In the genomic region with DNA sequence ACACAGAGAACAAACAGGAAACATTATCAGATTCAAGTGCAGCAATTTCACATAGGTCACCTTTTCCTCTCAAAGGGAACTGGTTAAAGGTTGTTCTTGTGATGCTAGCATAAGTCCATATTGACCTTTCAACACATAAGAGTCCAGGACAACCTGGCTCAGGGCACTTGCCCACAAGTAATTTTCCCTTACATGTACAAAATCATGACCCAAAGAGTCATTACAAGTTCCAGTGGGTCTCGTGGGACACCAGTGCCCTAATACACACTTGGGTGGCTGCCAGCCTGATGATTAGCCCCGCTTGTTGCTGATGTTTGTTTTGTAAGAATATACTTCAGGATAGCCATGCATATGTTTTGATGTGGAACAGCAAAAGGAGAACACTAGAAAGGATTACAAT, we compare ENCODE assay signal across 15 mouse cellular contexts.
DNase-seq lines count a peak whose midpoint lies in the region; ATAC-seq and TF ChIP-seq lines count a peak whose summit lies in the region.
"Had no signal": no experiment of that assay in that cellular context is flagged by ENCODE, and none has a peak within 500 bp of the region (broad histone marks: within the 10 kb centered on the region; RNA-seq: fewer than 3 reads in every experiment).

No protein-coding gene starts in this region.

- no peak overlapping the region for H3K27ac ChIP-seq in heart, embryonic 10.5 days
- no peak overlapping the region for H3K27ac ChIP-seq in lung, embryonic 14.5 days (ENCODE audit: low read depth)
- no peak overlapping the region for H3K27ac ChIP-seq in stomach, postnatal 0 days (replicated peaks)
- H3K27ac ChIP-seq: forebrain, embryonic 13.5 days; gastrocnemius, adult 2 months; midbrain, embryonic 12.5 days had no signal

- H3K4me1 ChIP-seq in heart, embryonic 10.5 days = 0 out of 2 replicates have a peak, but pooled peaks cover 4% of the 10 kb centered on the region
- H3K4me1 ChIP-seq in lung, embryonic 14.5 days (ENCODE audit: insufficient read depth) = no peaks in the 10 kb centered on the region
- no peaks in the 10 kb centered on the region; the same call in 1 of the 2 replicates for H3K4me1 ChIP-seq in stomach, postnatal 0 days (replicated peaks; ENCODE audit: control insufficient read depth, insufficient read depth)

- H3K36me3 ChIP-seq in heart, embryonic 10.5 days = no peaks in the 10 kb centered on the region
- H3K36me3 ChIP-seq in lung, embryonic 14.5 days (ENCODE audit: insufficient read depth) = no peaks in the 10 kb centered on the region
- H3K36me3 ChIP-seq in stomach, postnatal 0 days (ENCODE audit: control insufficient read depth, insufficient read depth, low read length) = no peaks in the 10 kb centered on the region
- H3K36me3 ChIP-seq: midbrain, embryonic 12.5 days had no signal

- H3K27me3 ChIP-seq in heart, embryonic 10.5 days (ENCODE audit: insufficient read depth, poor library complexity, severe bottlenecking) = no peaks in the 10 kb centered on the region
- no peaks in the 10 kb centered on the region for H3K27me3 ChIP-seq in lung, embryonic 14.5 days (ENCODE audit: insufficient read depth, low read length)
- no peaks in the 10 kb centered on the region for H3K27me3 ChIP-seq in stomach, postnatal 0 days (ENCODE audit: control insufficient read depth, insufficient read depth, low read length)
- H3K27me3 ChIP-seq: forebrain, embryonic 13.5 days had no signal

- no peak for ATAC-seq in lung, embryonic 14.5 days (ENCODE audit: insufficient read depth)
- ATAC-seq in stomach, postnatal 0 days (ENCODE audit: low FRiP score, low TSS enrichment) = peak; percentile 59; the same call in 1 of the 2 replicates
- ATAC-seq: forebrain, embryonic 13.5 days had no signal

- DNase-seq in heart, adult 11 months = peak; percentile 92
- DNase-seq in heart, embryonic 10.5 days (ENCODE audit: low spot score) = no peak
- peak; percentile 29 for DNase-seq in lung, embryonic 14.5 days
- DNase-seq in lung, postnatal 14 days = no peak
- DNase-seq in heart, postnatal 14 days = peak; percentile 13 to 38
- peak; percentile 38 for DNase-seq in stomach, postnatal 0 days (ENCODE audit: low spot score)
- no peak for DNase-seq in c-Kit-positive CD71-positive TER-119-positive erythroid progenitor cells, embryonic 14.5 days (ENCODE audit: low spot score)
- DNase-seq in layer of hippocampus, postnatal 14 days (ENCODE audit: low spot score in 2 of 2) = no peak
- DNase-seq: cerebellum, adult 2 months; embryo, embryonic 11 days; gastrocnemius, adult 2 months; lung, adult 2 months; thymus, adult 18-20 months had no signal

- no peak overlapping the region for H3K9ac ChIP-seq in lung, embryonic 14.5 days
- H3K9ac ChIP-seq in stomach, postnatal 0 days (ENCODE audit: low read length) = no peak overlapping the region
- H3K9ac ChIP-seq: forebrain, embryonic 13.5 days; midbrain, embryonic 12.5 days had no signal

- no peak for TF ChIP-seq EP300 in stomach, postnatal 0 days (optimal IDR thresholded peaks at IDR 0.05)

- no peak overlapping the region for H3K4me3 ChIP-seq in heart, embryonic 10.5 days
- H3K4me3 ChIP-seq in lung, embryonic 14.5 days (ENCODE audit: low read depth, low read length) = no peak overlapping the region
- no peak overlapping the region for H3K4me3 ChIP-seq in stomach, postnatal 0 days (ENCODE audit: low read depth, low read length)
- H3K4me3 ChIP-seq: forebrain, embryonic 13.5 days; gastrocnemius, adult 2 months; midbrain, embryonic 12.5 days had no signal

- intact Hi-C loops in heart, postnatal 14 days (cut with DNase I) = loop anchor here (5.0 kb wide), 1 partner anchor 46 kb away; no protein-coding TSS in a partner anchor

- WGBS in heart, embryonic 10.5 days = 68% methylated on average over 2 of the region's 2 CpGs
- WGBS in lung, embryonic 14.5 days = 29% methylated on average over 2 of the region's 2 CpGs
- WGBS in stomach, postnatal 0 days = 37% methylated on average over 2 of the region's 2 CpGs

- H3K9me3 ChIP-seq in heart, embryonic 10.5 days = no peaks in the 10 kb centered on the region
- no peaks in the 10 kb centered on the region for H3K9me3 ChIP-seq in lung, embryonic 14.5 days (ENCODE audit: low read depth, low read length)
- no peaks in the 10 kb centered on the region for H3K9me3 ChIP-seq in stomach, postnatal 0 days (ENCODE audit: control insufficient read depth, low read length)
- H3K9me3 ChIP-seq: forebrain, embryonic 13.5 days; midbrain, embryonic 12.5 days had no signal

- no peak for TF ChIP-seq CTCF in lung, embryonic 14.5 days (IDR thresholded peaks at IDR 0.05; ENCODE audit: low read depth)
- TF ChIP-seq CTCF in stomach, postnatal 0 days (IDR thresholded peaks at IDR 0.05; ENCODE audit: low read depth) = no peak

- no peak overlapping the region for H3K4me2 ChIP-seq in lung, embryonic 14.5 days
- H3K4me2 ChIP-seq in stomach, postnatal 0 days (replicated peaks; ENCODE audit: low read depth) = no peak overlapping the region
- H3K4me2 ChIP-seq: forebrain, embryonic 13.5 days; midbrain, embryonic 12.5 days had no signal

Comparison
In these comparisons a context has a peak if more than half of its experiments do, and no peak if none do; other contexts are left out.
1. DNase-seq: peak in heart, adult 11 months (single experiment), lung, embryonic 14.5 days (single experiment), heart, postnatal 14 days (2 of 2) and stomach, postnatal 0 days (single experiment); none in heart, embryonic 10.5 days (single experiment), lung, postnatal 14 days (single experiment), c-Kit-positive CD71-positive TER-119-positive erythroid progenitor cells, embryonic 14.5 days (single experiment) and layer of hippocampus, postnatal 14 days (0 of 2).